Comparison of ENCODE assay signal across 20 mouse cellular contexts in genomic region chr16:76299511-76299910, GRCm38 (mm10).
DNase-seq lines count a peak whose midpoint lies in the region; ATAC-seq and TF ChIP-seq lines count a peak whose summit lies in the region.
"Had no signal": no experiment of that assay in that cellular context is flagged by ENCODE, and none has a peak within 500 bp of the region (broad histone marks: within the 10 kb centered on the region; RNA-seq: fewer than 3 reads in every experiment).

No protein-coding gene starts in this region.

- peaks cover 8% of the 10 kb centered on the region; the same call in 1 of the 2 replicates for H3K79me2 ChIP-seq in liver, adult 2 months (ENCODE audit: control insufficient read depth, insufficient read depth, low read length)

- no peak overlapping the region for H3K4me3 ChIP-seq in liver, adult 2 months (ENCODE audit: insufficient read depth, low read depth, low read length)
- H3K4me3 ChIP-seq in liver, embryonic 12.5 days = no peak overlapping the region
- H3K4me3 ChIP-seq: forebrain, embryonic 13.5 days; heart, embryonic 15.5 days; stomach, embryonic 15.5 days had no signal

- H3K27me3 ChIP-seq in liver, adult 2 months (ENCODE audit: control insufficient read depth, insufficient read depth, low read length) = no peaks in the 10 kb centered on the region
- no peaks in the 10 kb centered on the region for H3K27me3 ChIP-seq in liver, embryonic 12.5 days (replicated peaks)
- H3K27me3 ChIP-seq: forebrain, embryonic 13.5 days; heart, embryonic 15.5 days; stomach, embryonic 15.5 days had no signal

- peak; percentile 66 for DNase-seq in liver, adult 2 months (ENCODE audit: extremely low read depth, low read depth, low spot score)
- DNase-seq in 416B (ENCODE audit: low read depth) = peak; percentile 66
- DNase-seq in CD4-positive, CD25-positive, alpha-beta regulatory T cell, adult 2 months (ENCODE audit: low read depth, low spot score) = peak; percentile 61
- DNase-seq in adrenal gland, postnatal 14 days = peak; percentile 74
- DNase-seq in embryo, embryonic 11 days = no peak
- DNase-seq in left cerebral cortex, adult 8-10 months (ENCODE audit: low spot score in 2 of 2) = no peak
- DNase-seq: cerebellum, adult 11-12 months; cerebellum, postnatal 14 days; gastrocnemius, postnatal 36 days; heart, postnatal 4 days; kidney, adult 8-10 months; kidney, postnatal 14 days; liver, postnatal 0 days had no signal

- TF ChIP-seq CTCF in liver, adult 2 months (IDR thresholded peaks at IDR 0.05; ENCODE audit: low read depth, low read length) = no peak

- no peak overlapping the region for H3K9ac ChIP-seq in liver, adult 2 months (ENCODE audit: low read depth, low read length)
- no peak overlapping the region for H3K9ac ChIP-seq in liver, embryonic 12.5 days
- H3K9ac ChIP-seq: forebrain, embryonic 13.5 days; heart, embryonic 15.5 days; hindbrain, embryonic 14.5 days; liver, postnatal 0 days; stomach, embryonic 15.5 days had no signal

- no peak overlapping the region for H3K27ac ChIP-seq in liver, adult 2 months (replicated peaks; ENCODE audit: insufficient read depth, low read depth, low read length)
- H3K27ac ChIP-seq in liver, embryonic 12.5 days = no peak overlapping the region
- H3K27ac ChIP-seq: forebrain, embryonic 13.5 days; heart, embryonic 15.5 days; hindbrain, embryonic 14.5 days; macrophage; stomach, embryonic 15.5 days had no signal

- no peaks in the 10 kb centered on the region for H3K9me3 ChIP-seq in liver, embryonic 12.5 days (replicated peaks)
- H3K9me3 ChIP-seq: forebrain, embryonic 13.5 days; heart, embryonic 15.5 days; stomach, embryonic 15.5 days had no signal

- no peak overlapping the region for H3K4me2 ChIP-seq in liver, embryonic 12.5 days
- H3K4me2 ChIP-seq: forebrain, embryonic 13.5 days; heart, embryonic 15.5 days; hindbrain, embryonic 14.5 days; stomach, embryonic 15.5 days had no signal

- H3K36me3 ChIP-seq in liver, adult 2 months (ENCODE audit: control insufficient read depth, insufficient read depth, low read length) = peaks cover 3% of the 10 kb centered on the region; the same call in 1 of the 2 replicates
- H3K36me3 ChIP-seq in liver, embryonic 12.5 days = peaks cover 15% of the 10 kb centered on the region
- H3K36me3 ChIP-seq: heart, embryonic 15.5 days; stomach, embryonic 15.5 days had no signal

- ATAC-seq in liver, embryonic 12.5 days = no peak
- ATAC-seq: forebrain, embryonic 13.5 days; liver, postnatal 0 days; lung, postnatal 0 days had no signal

- 0 out of 2 replicates have a peak, but pooled peaks cover 2% of the 10 kb centered on the region for H3K4me1 ChIP-seq in liver, adult 2 months (ENCODE audit: control insufficient read depth, insufficient read depth, low read length)
- peaks cover 44% of the 10 kb centered on the region for H3K4me1 ChIP-seq in liver, embryonic 12.5 days
- H3K4me1 ChIP-seq: forebrain, embryonic 13.5 days had no signal

- WGBS in liver, adult 2 months = 24% methylated on average over 2 of the region's 2 CpGs
- 69% methylated on average over 2 of the region's 2 CpGs for WGBS in liver, embryonic 12.5 days (ENCODE audit: insufficient replicate concordance)

- no peak for TF ChIP-seq POLR2A in liver, adult 2 months (IDR thresholded peaks at IDR 0.05; ENCODE audit: extremely low read depth, insufficient read depth, low read length)

Comparison
In these comparisons a context has a peak if more than half of its experiments do, and no peak if none do; other contexts are left out.
1. DNase-seq: peak in liver, adult 2 months (single experiment), 416B (single experiment), CD4-positive, CD25-positive, alpha-beta regulatory T cell, adult 2 months (single experiment) and adrenal gland, postnatal 14 days (single experiment); none in embryo, embryonic 11 days (single experiment) and left cerebral cortex, adult 8-10 months (0 of 2).